Mouse (Mus musculus): Measurements from ENCODE around the gene L1cam.

GRCm38 (mm10) chrX:73816596-73817314, 79.2 kb downstream of the L1cam start:
- no peak for TF ChIP-seq POLR2A (IDR thresholded peaks at IDR 0.05; ENCODE audit: control insufficient read depth, low read depth, low read length)
- no peak for TF ChIP-seq CTCF (IDR thresholded peaks at IDR 0.05; ENCODE audit: control insufficient read depth, insufficient read depth, insufficient replicate concordance, low read depth, low read length)
